Mouse (Mus musculus) MEL (cell line): Measurements from ENCODE around the gene Wrb. TPM values are rescaled to one million over a fixed set of nuclear protein-coding genes. Genes with fewer than 3 reads are reported as not detected.
A peak's percentile ranks its signal among the peaks of the same experiment; 100 is the strongest.

Experiments
- DNase-seq: peaks from one replicate; pipeline ENCODE4 v3.0.0; 2011; ENCODE audit warnings: low read depth, low spot score
- H3K27ac ChIP-seq: 2 replicates; pipeline ENCODE4 v1.5.1; 2012; ENCODE audit warnings: low read depth, mild to moderate bottlenecking, control low read depth, low read length, moderate library complexity; ENCODE audit not compliant: control insufficient read depth
- H3K27me3 ChIP-seq, 2 experiments: fragments of 150-350 bp in 1 of 2; sonication (generic) in 1 of 2; 2 replicates each; pipeline ENCODE4 v1.6.1; 2012; ENCODE audit warnings: low read length in 2 of 2, mild to moderate bottlenecking in 2 of 2, improper control_type of control experiment in 1 of 2, moderate library complexity in 1 of 2; ENCODE audit not compliant: insufficient read depth in 2 of 2, control insufficient read depth in 1 of 2
- H3K36me3 ChIP-seq, 2 experiments: 2 replicates each; pipeline ENCODE4 v1.6.1; 2012 to 2014; ENCODE audit warnings: low read length in 2 of 2, improper control_type of control experiment in 1 of 2, inconsistent platforms in 1 of 2, mild to moderate bottlenecking in 1 of 2; ENCODE audit not compliant: insufficient read depth in 2 of 2, control insufficient read depth in 1 of 2
- H3K4me1 ChIP-seq, 2 experiments: fragments of 150-350 bp in 1 of 2; sonication (generic) in 1 of 2; 2 replicates each; pipeline ENCODE4 v1.6.1; 2012; ENCODE audit warnings: low read length in 2 of 2, improper control_type of control experiment in 1 of 2, mild to moderate bottlenecking in 1 of 2; ENCODE audit not compliant: insufficient read depth in 2 of 2, control insufficient read depth in 1 of 2
- H3K4me3 ChIP-seq, 2 experiments: fragments of 150-350 bp in 1 of 2; sonication (generic) in 1 of 2; 2 replicates each; pipeline ENCODE4 v1.5.1; 2012; ENCODE audit warnings: low read depth in 2 of 2, low read length in 2 of 2, mild to moderate bottlenecking in 2 of 2, moderate library complexity in 2 of 2, control low read depth in 1 of 2, improper control_type of control experiment in 1 of 2; ENCODE audit not compliant: control insufficient read depth in 1 of 2, insufficient read depth in 1 of 2
- H3K79me2 ChIP-seq: 2 replicates; pipeline ENCODE4 v1.6.1; 2012; ENCODE audit warnings: mild to moderate bottlenecking, low read length, moderate library complexity; ENCODE audit not compliant: control insufficient read depth, poor library complexity, insufficient read depth
- H3K9ac ChIP-seq: 2 replicates; pipeline ENCODE4 v1.6.1; 2012; ENCODE audit warnings: low read depth, mild to moderate bottlenecking, control low read depth, low read length, moderate library complexity; ENCODE audit not compliant: control insufficient read depth, poor library complexity, severe bottlenecking
- H3K9me3 ChIP-seq: fragments of 150-350 bp; sonication (generic); replicated peaks from 2 replicates; pipeline ENCODE4 v1.6.1; 2012; ENCODE audit warnings: mild to moderate bottlenecking, low read length, improper control_type of control experiment, moderate library complexity; ENCODE audit not compliant: insufficient read depth
- CHD2 ChIP-seq: IDR thresholded peaks from 2 replicates; pipeline ENCODE4 v1.6.1; 2011; ENCODE audit warnings: low read length, improper control_type of control experiment
- E2F4 ChIP-seq: IDR thresholded peaks from 2 replicates; pipeline ENCODE4 v1.6.1; 2011; ENCODE audit warnings: low read depth, low read length, improper control_type of control experiment, borderline replicate concordance
- ELF1 ChIP-seq: IDR thresholded peaks from 2 replicates; pipeline ENCODE4 v1.6.1; 2014; ENCODE audit warnings: low read depth, mild to moderate bottlenecking, inconsistent platforms, low read length, improper control_type of control experiment, moderate library complexity
- ETS1 ChIP-seq: IDR thresholded peaks from 2 replicates; pipeline ENCODE4 v1.6.1; 2012; ENCODE audit warnings: low read depth, mild to moderate bottlenecking, inconsistent platforms, low read length, improper control_type of control experiment, moderate library complexity
- MAFK ChIP-seq: IDR thresholded peaks from 2 replicates; pipeline ENCODE4 v1.6.1; 2011; ENCODE audit warnings: low read depth, mild to moderate bottlenecking, low read length, improper control_type of control experiment, borderline replicate concordance
- MEF2A ChIP-seq: IDR thresholded peaks from 2 replicates; pipeline ENCODE4 v1.6.1; 2014; ENCODE audit warnings: low read depth, mild to moderate bottlenecking, inconsistent platforms, low read length, improper control_type of control experiment; ENCODE audit not compliant: poor library complexity, insufficient replicate concordance, severe bottlenecking; ENCODE audit errors: extremely low read depth
- MXI1 ChIP-seq: IDR thresholded peaks from 2 replicates; pipeline ENCODE4 v1.6.1; 2011; ENCODE audit warnings: mild to moderate bottlenecking, low read depth, low read length, improper control_type of control experiment
- MYC ChIP-seq: IDR thresholded peaks from 2 replicates; pipeline ENCODE4 v1.6.1; 2011; ENCODE audit warnings: low read depth, mild to moderate bottlenecking, low read length, improper control_type of control experiment, moderate library complexity
- NELFE ChIP-seq: IDR thresholded peaks from 2 replicates; pipeline ENCODE4 v1.6.1; 2011; ENCODE audit warnings: low read depth, low read length, improper control_type of control experiment
- POLR2A ChIP-seq, 2 experiments: IDR thresholded peaks; 2 replicates each; pipeline ENCODE4 v1.6.1; 2011 to 2012; ENCODE audit warnings: low read length in 2 of 2, mild to moderate bottlenecking in 2 of 2, control low read depth in 1 of 2, improper control_type of control experiment in 1 of 2, low read depth in 1 of 2, moderate library complexity in 1 of 2; ENCODE audit not compliant: control insufficient read depth in 1 of 2, insufficient read depth in 1 of 2, poor library complexity in 1 of 2
- POLR2AphosphoS5 ChIP-seq: IDR thresholded peaks from 2 replicates; pipeline ENCODE4 v1.6.1; 2012; ENCODE audit warnings: low read depth, borderline replicate concordance, mild to moderate bottlenecking, inconsistent platforms, low read length, moderate library complexity, mixed read lengths
- SIN3A ChIP-seq: IDR thresholded peaks from 2 replicates; pipeline ENCODE4 v1.6.1; 2012; ENCODE audit warnings: low read length, improper control_type of control experiment, inconsistent platforms
- UBTF ChIP-seq: IDR thresholded peaks from 2 replicates; pipeline ENCODE4 v1.6.1; 2012; ENCODE audit warnings: low read depth, mild to moderate bottlenecking, inconsistent platforms, low read length, improper control_type of control experiment, moderate library complexity, borderline replicate concordance; ENCODE audit not compliant: insufficient read depth
- USF1 ChIP-seq: IDR thresholded peaks from 2 replicates; pipeline ENCODE4 v1.6.1; 2014; ENCODE audit warnings: low read depth, mild to moderate bottlenecking, inconsistent platforms, low read length, improper control_type of control experiment, moderate library complexity
- ZMIZ1 ChIP-seq: IDR thresholded peaks from 2 replicates; pipeline ENCODE4 v1.6.1; 2012; ENCODE audit warnings: low read depth, mild to moderate bottlenecking, inconsistent platforms, low read length, improper control_type of control experiment, moderate library complexity
- ZNF384 ChIP-seq: IDR thresholded peaks from 2 replicates; pipeline ENCODE4 v1.6.1; 2012; ENCODE audit warnings: low read depth, mild to moderate bottlenecking, inconsistent platforms, low read length, improper control_type of control experiment
- polyA plus RNA-seq, 2 experiments: library from polyadenylated mRNA; stranded (reverse) in 1 of 2; unstranded in 1 of 2; fragments of >175 nt in 1 of 2; fragments of >200 nt in 1 of 2; gene quantifications; 2 replicates each; pipeline versions ENCODE4 v1.2.1 to v1.2.4; 2012; ENCODE audit warnings: low replicate concordance in 2 of 2, low read depth in 1 of 2; ENCODE audit not compliant: insufficient read length in 2 of 2, insufficient read depth in 1 of 2, missing spikeins in 1 of 2
- total RNA-seq: library from RNA; depleted of rRNA; stranded (reverse); fragments of 300-350 nt; gene quantifications from 2 replicates; pipeline ENCODE4 v1.2.3, GENCODE M21; 2012

Gene Wrb
- total and polyA plus RNA-seq, 3 experiments, result 41.6 to 50.2 TPM; not detected in 1

DNA sequence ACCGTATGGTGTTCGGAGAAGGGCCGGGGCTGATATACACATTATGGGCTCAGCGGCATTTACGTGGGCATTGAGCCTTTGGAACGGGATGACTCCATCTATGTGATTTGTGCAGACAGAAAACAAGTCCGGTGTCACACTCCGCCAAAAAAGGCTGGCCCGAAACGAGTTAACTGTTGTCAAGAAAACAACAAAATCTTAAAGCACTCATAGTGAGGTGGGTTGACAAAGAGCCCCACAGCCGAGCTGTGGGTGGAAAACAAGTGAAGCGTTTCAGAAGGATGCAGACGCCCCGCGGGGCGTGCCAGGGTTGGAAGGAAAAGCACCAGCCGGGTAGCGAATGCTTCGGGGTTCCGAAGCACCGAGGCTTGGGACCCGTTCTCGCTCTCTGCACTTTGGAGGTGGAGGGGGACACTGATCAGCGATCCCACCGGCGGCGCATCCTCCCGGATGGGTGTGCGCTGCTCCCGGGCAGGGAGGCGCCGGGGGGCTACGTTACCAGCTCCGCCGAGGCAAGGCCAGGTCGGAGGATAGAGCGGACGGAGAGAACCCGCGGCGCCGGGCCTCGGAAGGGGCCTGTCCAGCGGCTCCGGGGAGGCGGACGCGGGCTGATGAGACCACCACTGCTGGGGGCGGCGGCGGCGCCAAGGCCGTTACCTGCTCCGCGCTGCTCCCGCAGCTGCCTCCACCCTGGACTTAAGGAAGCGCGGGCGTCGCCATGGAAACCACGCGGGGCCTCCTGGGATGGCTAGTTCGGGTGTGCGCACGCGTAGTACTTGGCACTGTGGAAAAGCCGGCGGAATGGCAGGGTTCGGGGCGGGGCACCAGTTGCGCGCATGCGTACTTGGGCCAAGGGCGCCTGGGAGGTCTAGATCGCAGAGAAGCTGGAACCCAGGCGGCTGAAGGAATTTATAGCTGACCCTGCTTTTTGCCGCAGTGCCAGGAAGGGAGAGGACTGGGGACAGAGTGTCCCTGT, 46.6 kb downstream of the Wrb start, which contains the start of gene Lca5l (continued):
- TF ChIP-seq ZMIZ1 (peak; percentile 86), ZNF384 (no peak), MXI1 (peak; percentile 90)

DNA sequence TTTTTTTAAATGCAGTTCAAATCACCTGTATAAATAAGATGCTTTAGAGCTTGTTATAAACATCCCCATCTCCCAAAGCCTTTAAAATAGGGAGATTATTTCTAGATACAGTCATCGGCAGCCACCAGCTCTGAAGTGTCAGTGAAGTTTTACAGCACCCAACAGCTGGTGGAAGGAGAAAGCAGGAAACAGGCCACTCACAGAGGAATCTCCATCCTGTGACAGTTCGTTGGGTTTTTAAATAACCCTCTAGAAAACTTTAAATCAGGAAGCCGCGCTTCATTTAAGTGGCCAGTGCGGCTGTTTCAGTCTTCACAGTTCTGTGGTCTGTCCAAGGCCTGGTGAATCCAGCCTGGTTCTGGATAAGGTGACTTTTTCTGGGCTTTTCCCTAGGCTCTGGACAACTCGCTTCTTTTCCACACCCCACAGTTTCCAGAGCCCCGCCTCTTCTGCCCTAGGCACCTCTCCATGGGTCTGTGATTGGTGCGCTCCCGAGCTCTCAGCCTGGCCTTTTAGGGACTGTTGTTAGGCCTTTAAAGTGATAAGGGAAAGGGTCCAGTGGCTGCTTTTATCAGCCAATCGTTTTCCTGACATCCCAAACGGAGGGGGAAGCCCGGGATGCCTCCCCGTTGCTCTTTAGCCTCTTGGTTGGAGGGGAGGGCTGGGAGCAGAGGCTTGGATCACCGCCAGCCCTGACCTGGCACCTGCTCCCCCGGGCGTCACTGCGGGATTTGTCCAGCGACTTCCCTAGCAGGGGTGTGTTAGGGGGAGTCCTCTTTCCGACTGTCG, 54.9 kb downstream of the Wrb start, which contains the start of gene Sh3bgr:
TSS of gene Sh3bgr (plus strand) at position 538 of the 789 bp plus-strand sequence.
- Histone ChIP-seq H3K27ac (no peak within 1 kb of the TSS), H3K9ac (no peak within 1 kb of the TSS), H3K27me3 (no peaks in the 10 kb centered on the region), H3K9me3 (no peaks in the 10 kb centered on the region), H3K4me1 (no peaks in the 10 kb centered on the region), H3K36me3 (no peaks in the 10 kb centered on the region), H3K4me3 (no peak within 1 kb of the TSS), H3K79me2 (no peaks in the 10 kb centered on the region)
- TF ChIP-seq SIN3A, result no peak
- no peak for TF ChIP-seq USF1
- TF ChIP-seq POLR2AphosphoS5, result no peak
- no peak for TF ChIP-seq CHD2
- no peak for TF ChIP-seq NELFE
- no peak for TF ChIP-seq MAFK
- TF ChIP-seq ELF1, result no peak
- no peak for TF ChIP-seq E2F4
- no peak for TF ChIP-seq ETS1
- no peak for DNase-seq

DNA sequence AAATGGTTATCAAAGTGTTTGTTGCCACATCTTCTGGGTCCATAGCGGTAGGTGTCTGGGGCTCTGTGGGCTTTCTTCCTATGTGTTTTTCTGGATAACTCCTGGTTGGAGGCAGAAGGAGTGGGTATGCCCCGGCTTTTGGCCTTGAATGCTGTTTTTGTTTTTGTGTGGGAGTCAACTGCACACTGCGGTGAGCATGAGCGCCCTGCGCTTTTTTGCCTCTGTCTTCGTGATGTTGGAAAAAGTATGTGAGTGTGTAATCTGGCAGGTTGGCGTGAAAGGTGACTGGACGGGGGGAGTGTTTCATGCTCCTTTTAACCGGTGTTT, 55.5 kb downstream of the Wrb start:
- Histone ChIP-seq H3K9me3 (no peaks in the 10 kb centered on the region), H3K27me3 (no peaks in the 10 kb centered on the region), H3K27ac (no peak overlapping the region), H3K9ac (no peak overlapping the region), H3K79me2 (no peaks in the 10 kb centered on the region), H3K4me1 (no peaks in the 10 kb centered on the region), H3K4me3 (no peak overlapping the region), H3K36me3 (no peaks in the 10 kb centered on the region)
- no peak for DNase-seq
- TF ChIP-seq POLR2A (IDR thresholded peaks at IDR 0.05; ENCODE audit: control insufficient read depth in 1 of 2, insufficient read depth in 1 of 2, low read depth in 1 of 2, low read length in 2 of 2, poor library complexity in 1 of 2) (no peak), ZNF384 (no peak), UBTF (no peak), MYC (no peak), MEF2A (no peak)
